Mouse (Mus musculus) adrenal gland, postnatal 10 days (tissue): ENCODE results near the gene Myo1h. TPM values are rescaled to one million over a fixed set of nuclear protein-coding genes. Genes with fewer than 3 reads are reported as not detected.

Source experiments
- DNase-seq: peaks from one replicate; pipeline ENCODE4 v3.0.0; 2021; ENCODE audit warnings: mixed read lengths
- long read RNA-seq, 2 experiments: library from polyadenylated mRNA; stranded (forward); transcript quantifications; one replicate each; pipeline ENCODE4 v2.0.0; 2021
- total RNA-seq, 2 experiments: library from RNA; stranded (reverse); gene quantifications; 2 replicates each; pipeline ENCODE4 v1.2.3; 2021

Gene Myo1h
- total RNA-seq, result under 1 TPM; 0.84 to 0.97 TPM
- long read RNA-seq, experiment 1, result 0 reads
- long read RNA-seq, experiment 2, result 0 reads

- DNase-seq, result no peak
Measured at GRCm38 (mm10) chr5:114288874-114289273, at the start of gene Myo1h. Gene Myo1h, plus strand, starts transcription at chr5:114289166.

GRCm38 (mm10) chr5:114239737-114240136, 49.2 kb upstream of the Myo1h start:
- DNase-seq, result no peak

GRCm38 (mm10) chr5:114246465-114246864, 42.5 kb upstream of the Myo1h start:
- DNase-seq, result no peak

GRCm38 (mm10) chr5:114248174-114248589, 40.8 kb upstream of the Myo1h start:
- peak; percentile 85 for DNase-seq

- DNase-seq, result no peak
Measured at GRCm38 (mm10) chr5:114259495-114259894, 29.5 kb upstream of the Myo1h start.

- no peak for DNase-seq
Measured at GRCm38 (mm10) chr5:114261494-114261893, 27.5 kb upstream of the Myo1h start.

- no peak for DNase-seq
Measured at GRCm38 (mm10) chr5:114264030-114264459, 24.9 kb upstream of the Myo1h start.

- no peak for DNase-seq
Measured at GRCm38 (mm10) chr5:114264791-114265190, 24.2 kb upstream of the Myo1h start.

GRCm38 (mm10) chr5:114268646-114269045, 20.3 kb upstream of the Myo1h start:
- no peak for DNase-seq

GRCm38 (mm10) chr5:114269499-114269898, 19.5 kb upstream of the Myo1h start:
- DNase-seq, result no peak

GRCm38 (mm10) chr5:114269984-114270383, 19.0 kb upstream of the Myo1h start:
- peak; percentile 36 for DNase-seq

- peak; percentile 15 for DNase-seq
Measured at GRCm38 (mm10) chr5:114273693-114274402, 15.1 kb upstream of the Myo1h start, which contains the start of gene Foxn4. Gene Foxn4, minus strand, starts transcription at chr5:114273807.

GRCm38 (mm10) chr5:114275339-114275738, 13.6 kb upstream of the Myo1h start:
- DNase-seq, result no peak

- no peak for DNase-seq
Measured at GRCm38 (mm10) chr5:114275991-114276390, 13.0 kb upstream of the Myo1h start.

- no peak for DNase-seq
Measured at GRCm38 (mm10) chr5:114279382-114280143, 9.4 kb upstream of the Myo1h start.

GRCm38 (mm10) chr5:114282346-114282745, 6.6 kb upstream of the Myo1h start:
- DNase-seq, result no peak

GRCm38 (mm10) chr5:114284604-114285397, 4.2 kb upstream of the Myo1h start:
- no peak for DNase-seq

GRCm38 (mm10) chr5:114285398-114285700, 3.6 kb upstream of the Myo1h start:
- no peak for DNase-seq

- no peak for DNase-seq
Measured at GRCm38 (mm10) chr5:114286102-114286501, 2.9 kb upstream of the Myo1h start.

- no peak for DNase-seq
Measured at GRCm38 (mm10) chr5:114286872-114287571, 1.9 kb upstream of the Myo1h start.

GRCm38 (mm10) chr5:114288396-114288795, 570 bp upstream of the Myo1h start:
- DNase-seq, result no peak

GRCm38 (mm10) chr5:114290004-114290403, 1.0 kb downstream of the Myo1h start:
- DNase-seq, result no peak
